Mouse (Mus musculus) limb, embryonic 11.5 days (tissue): ENCODE data around the gene P3h3. TPM values are rescaled to one million over a fixed set of nuclear protein-coding genes. Genes with fewer than 3 reads are reported as not detected.
"Not testable (repeated sequence)": the region's sequence is repeated elsewhere in the genome, so short reads cannot be mapped to it uniquely, and the experiment has no call there.

Experiments used
- ATAC-seq: fragments of 200-750 bp; cut with Nextera tagmentation; 2 replicates; pipeline ENCODE4 v1.8.0; 2017; ENCODE audit warnings: low read depth; ENCODE audit not compliant: insufficient number of reproducible peaks, low FRiP score, low TSS enrichment
- DNase-seq: peaks from one replicate; pipeline ENCODE4 v3.0.0-alpha.2; 2015; ENCODE audit warnings: low spot score
- H3K27ac ChIP-seq: fragments of 300-500 bp; sonication (generic); replicated peaks from 2 replicates; pipeline ENCODE4 v1.5.1; 2014; ENCODE audit warnings: low read depth, mild to moderate bottlenecking, low read length
- H3K27me3 ChIP-seq: fragments of 300-500 bp; sonication (generic); 2 replicates; pipeline ENCODE4 v1.6.1; 2014; ENCODE audit warnings: mild to moderate bottlenecking, low read length, mixed read lengths; ENCODE audit not compliant: control insufficient read depth, insufficient read depth
- H3K36me3 ChIP-seq: fragments of 300-500 bp; sonication (generic); 2 replicates; pipeline ENCODE4 v1.6.1; 2014; ENCODE audit warnings: mild to moderate bottlenecking, low read length, moderate library complexity, mixed read lengths; ENCODE audit not compliant: control insufficient read depth, insufficient read depth
- H3K4me1 ChIP-seq: fragments of 300-500 bp; sonication (generic); 2 replicates; pipeline ENCODE4 v1.6.1; 2014; ENCODE audit warnings: low read length, mixed read lengths; ENCODE audit not compliant: control insufficient read depth, insufficient read depth
- H3K4me2 ChIP-seq: fragments of 300-500 bp; sonication (generic); 2 replicates; pipeline ENCODE4 v1.6.1; 2014; ENCODE audit warnings: low read depth, mild to moderate bottlenecking, moderate library complexity; ENCODE audit not compliant: severe bottlenecking
- H3K4me3 ChIP-seq: fragments of 300-500 bp; sonication (generic); 2 replicates; pipeline ENCODE4 v1.5.1; 2014; ENCODE audit warnings: low read depth, low read length
- H3K9ac ChIP-seq: fragments of 300-500 bp; sonication (generic); 2 replicates; pipeline ENCODE4 v1.6.1; 2014; ENCODE audit warnings: mild to moderate bottlenecking, low read length
- H3K9me3 ChIP-seq: fragments of 300-500 bp; sonication (generic); 2 replicates; pipeline ENCODE4 v1.6.1; 2016; ENCODE audit warnings: low read length; ENCODE audit not compliant: control insufficient read depth
- WGBS: fragments of 180-500 bp; shearing (Covaris S2); extraction: QIAGEN DNeasy Blood & Tissue Kit; methylation state at CpG from one replicate; pipeline ENCODE4 v1.1.7; 2014; 5-methylcytosine and 5-hydroxymethylcytosine counted together
- polyA plus RNA-seq: library from polyadenylated mRNA; unstranded; fragments of >200 nt; fragmentation: Nextera tagmentation; extraction: Ambion mirVana; gene quantifications from 2 replicates; pipeline ENCODE4 v1.2.1, GENCODE M21; 2014

The P3h3 gene
- polyA plus RNA-seq, 1 experiment from 2014 or later: 23.1 TPM

DNA sequence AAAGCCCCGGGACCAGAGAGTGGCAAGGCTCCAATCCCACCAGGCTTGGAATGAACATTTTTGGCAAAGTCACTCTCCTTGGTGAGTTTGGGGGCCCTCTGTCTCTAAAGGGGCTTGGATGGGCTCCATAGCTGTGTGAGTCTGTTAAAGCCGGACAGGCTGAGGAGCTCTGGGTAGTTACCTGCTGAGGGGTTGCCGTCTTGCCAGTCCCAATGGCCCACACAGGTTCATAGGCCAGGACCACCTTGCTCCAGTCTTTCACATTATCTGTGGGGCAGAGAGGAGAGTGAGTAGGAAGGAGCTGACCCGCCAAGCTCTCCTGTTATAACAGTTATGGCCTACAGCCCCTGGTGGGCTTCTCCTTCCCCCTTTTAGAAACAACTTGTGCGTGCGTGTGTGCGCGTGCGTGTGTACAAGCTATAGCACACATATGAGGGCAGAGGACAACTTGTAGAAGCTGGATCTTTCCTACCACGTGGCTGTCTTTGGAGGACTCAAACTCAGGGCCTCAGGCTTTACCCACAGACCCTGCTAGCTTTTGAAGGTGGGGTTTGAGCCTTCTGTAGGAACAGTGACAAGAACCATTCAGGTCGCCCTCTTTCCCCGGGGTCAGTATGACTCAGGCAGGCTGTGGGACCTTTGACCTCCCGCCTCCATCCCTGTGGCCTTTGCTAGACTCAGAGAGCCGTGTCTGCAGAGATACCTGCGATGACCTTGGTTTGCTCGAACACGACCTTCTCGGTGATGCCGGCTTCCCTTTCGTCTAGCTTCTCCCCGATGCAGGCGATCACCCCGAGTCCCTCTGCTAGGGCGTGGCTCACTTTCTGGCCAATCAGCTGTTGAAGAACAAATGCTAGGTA lies 45.6 kb downstream of the P3h3 start:
- Histone ChIP-seq H3K9ac (peak overlapping the region; percentile 22; the same call in 1 of the 2 replicates), H3K4me1 (peaks cover 16% of the 10 kb centered on the region; the same call in 1 of the 2 replicates), H3K4me2 (peak overlapping the region; percentile 82), H3K27me3 (no peaks in the 10 kb centered on the region), H3K4me3 (peak overlapping the region; percentile 91), H3K36me3 (peaks cover 11% of the 10 kb centered on the region), H3K27ac (no peak overlapping the region), H3K9me3 (no peaks in the 10 kb centered on the region)
- DNase-seq (no peak), ATAC-seq (no peak)
- 85% methylated on average over 24 of the region's 24 CpGs for WGBS

DNA sequence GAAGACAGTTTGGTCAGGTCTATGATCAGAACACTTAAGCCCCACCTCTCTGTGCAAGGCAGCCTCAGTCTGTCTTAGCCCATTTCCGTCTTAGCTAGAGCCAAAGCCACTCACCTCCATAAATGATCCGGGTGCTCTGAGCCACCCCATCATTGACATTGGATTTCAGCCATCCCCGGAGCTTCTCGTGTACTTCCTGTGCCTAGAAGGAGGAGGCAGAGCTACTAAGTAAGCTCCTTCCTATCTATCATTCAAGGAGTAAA lies 46.2 kb downstream of the P3h3 start:
- 92% methylated on average over 4 of the region's 4 CpGs for WGBS
- H3K9ac ChIP-seq: no peak overlapping the region
- DNase-seq (no peak), ATAC-seq (no peak)
- no peak overlapping the region for H3K4me3 ChIP-seq
- no peaks in the 10 kb centered on the region for H3K27me3 ChIP-seq
- H3K4me2 ChIP-seq: no peak overlapping the region
- H3K27ac ChIP-seq: no peak overlapping the region
- H3K9me3 ChIP-seq: no peaks in the 10 kb centered on the region
- H3K36me3 ChIP-seq: peaks cover 9% of the 10 kb centered on the region
- peaks cover 19% of the 10 kb centered on the region; the same call in 1 of the 2 replicates for H3K4me1 ChIP-seq

DNA sequence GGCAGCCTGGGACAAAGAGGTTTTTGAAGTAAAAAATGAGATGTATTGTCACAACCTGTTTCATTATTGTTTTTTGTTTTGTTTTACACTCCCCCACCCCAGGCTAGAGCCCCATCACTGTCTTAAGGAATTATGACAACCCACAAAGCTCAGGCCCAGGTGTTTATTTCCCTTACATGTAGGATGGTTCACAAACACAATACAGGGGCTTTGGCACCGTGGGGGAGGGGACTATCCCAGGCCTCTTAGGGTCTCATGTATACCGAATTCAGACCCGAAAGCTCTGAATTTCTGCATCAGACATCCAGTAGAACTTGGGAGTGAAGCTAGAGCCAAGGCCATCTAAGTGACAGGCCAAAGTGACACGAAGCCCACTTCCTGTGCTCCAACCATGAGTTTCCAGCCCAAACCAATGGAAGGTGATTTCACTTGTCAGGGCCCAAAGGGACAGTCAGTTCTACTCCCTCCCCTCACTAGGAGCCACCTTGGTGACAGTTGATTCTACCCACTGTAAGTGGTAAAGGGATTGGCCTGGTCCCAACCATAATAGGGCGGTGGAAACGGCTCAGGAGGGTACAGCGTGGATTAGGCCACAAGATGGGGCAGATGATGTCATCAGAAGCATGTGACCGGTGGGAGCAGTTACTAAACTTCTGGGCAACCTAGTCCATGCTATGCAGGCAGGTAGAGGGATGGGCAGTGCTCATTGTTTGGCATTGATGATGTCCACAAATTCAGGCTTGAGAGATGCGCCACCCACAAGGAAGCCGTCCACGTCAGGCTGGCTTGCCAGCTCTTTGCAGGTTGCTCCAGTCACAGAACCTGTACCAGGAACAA lies 46.8 kb downstream of the P3h3 start:
- not testable (repeated sequence) for H3K27ac ChIP-seq, H3K4me2 ChIP-seq, H3K36me3 ChIP-seq, H3K9ac ChIP-seq, DNase-seq, ATAC-seq, H3K27me3 ChIP-seq, H3K4me3 ChIP-seq, H3K9me3 ChIP-seq
- 87% methylated on average over 11 of the region's 11 CpGs for WGBS
- H3K4me1 ChIP-seq: peaks cover 19% of the 10 kb centered on the region; the same call in 1 of the 2 replicates

DNA sequence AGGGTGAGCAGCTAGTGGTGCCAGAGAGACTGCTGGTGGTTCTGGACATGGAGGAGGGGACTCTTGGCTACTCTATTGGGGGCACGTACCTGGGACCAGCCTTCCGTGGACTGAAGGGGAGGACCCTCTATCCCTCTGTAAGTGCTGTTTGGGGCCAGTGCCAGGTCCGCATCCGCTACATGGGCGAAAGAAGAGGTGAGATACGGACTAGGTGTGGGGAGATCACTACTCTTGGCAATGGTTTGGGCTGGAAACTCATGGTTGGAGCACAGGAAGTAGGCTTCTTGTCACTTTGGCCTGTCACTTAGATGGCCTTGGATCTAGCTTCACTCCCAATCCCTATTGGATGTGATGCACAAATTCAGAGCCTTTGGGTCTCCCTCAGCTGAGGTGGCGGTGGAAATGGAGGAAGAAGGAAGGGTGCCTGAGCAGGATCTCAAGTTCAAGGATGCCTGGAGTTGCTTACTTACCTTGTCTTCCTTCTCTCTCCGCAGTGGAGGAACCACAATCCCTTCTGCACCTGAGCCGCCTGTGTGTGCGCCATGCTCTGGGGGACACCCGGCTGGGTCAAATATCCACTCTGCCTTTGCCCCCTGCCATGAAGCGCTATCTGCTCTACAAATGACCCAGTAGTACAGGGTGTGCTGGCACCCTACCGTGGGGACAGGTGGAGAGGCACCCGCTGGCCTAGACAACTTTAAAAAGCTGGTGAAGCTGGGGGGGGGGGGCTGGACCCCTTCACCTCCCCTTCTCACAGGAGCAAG lies 47.6 kb downstream of the P3h3 start:
- Histone ChIP-seq H3K4me3 (peak overlapping the region; percentile 56), H3K4me1 (peaks cover 19% of the 10 kb centered on the region; the same call in 1 of the 2 replicates), H3K9me3 (no peaks in the 10 kb centered on the region), H3K27ac (peak overlapping the region; percentile 80; the same call in 1 of the 2 replicates), H3K27me3 (no peaks in the 10 kb centered on the region), H3K36me3 (peaks cover 9% of the 10 kb centered on the region; the same call in 1 of the 2 replicates), H3K9ac (peak overlapping the region; percentile 64), H3K4me2 (peak overlapping the region; percentile 95)
- no peak for ATAC-seq
- 50% methylated on average over 14 of the region's 14 CpGs for WGBS
- no peak for DNase-seq

GRCm38 (mm10) chr6:124809052-124809774 lies 48.3 kb downstream of the P3h3 start:
- Histone ChIP-seq H3K27me3 (no peaks in the 10 kb centered on the region), H3K4me1 (peaks cover 16% of the 10 kb centered on the region; the same call in 1 of the 2 replicates), H3K9me3 (no peaks in the 10 kb centered on the region), H3K36me3 (peaks cover 9% of the 10 kb centered on the region; the same call in 1 of the 2 replicates), H3K27ac (peak overlapping the region; percentile 80), H3K4me3 (peak overlapping the region; percentile 56), H3K9ac (peak overlapping the region; percentile 64), H3K4me2 (peak overlapping the region; percentile 95)
- WGBS: under 1% methylated on average over 35 of the region's 35 CpGs
- peak; percentile 90 for DNase-seq
- ATAC-seq: peak; percentile 14; the same call in 1 of the 2 replicates

DNA sequence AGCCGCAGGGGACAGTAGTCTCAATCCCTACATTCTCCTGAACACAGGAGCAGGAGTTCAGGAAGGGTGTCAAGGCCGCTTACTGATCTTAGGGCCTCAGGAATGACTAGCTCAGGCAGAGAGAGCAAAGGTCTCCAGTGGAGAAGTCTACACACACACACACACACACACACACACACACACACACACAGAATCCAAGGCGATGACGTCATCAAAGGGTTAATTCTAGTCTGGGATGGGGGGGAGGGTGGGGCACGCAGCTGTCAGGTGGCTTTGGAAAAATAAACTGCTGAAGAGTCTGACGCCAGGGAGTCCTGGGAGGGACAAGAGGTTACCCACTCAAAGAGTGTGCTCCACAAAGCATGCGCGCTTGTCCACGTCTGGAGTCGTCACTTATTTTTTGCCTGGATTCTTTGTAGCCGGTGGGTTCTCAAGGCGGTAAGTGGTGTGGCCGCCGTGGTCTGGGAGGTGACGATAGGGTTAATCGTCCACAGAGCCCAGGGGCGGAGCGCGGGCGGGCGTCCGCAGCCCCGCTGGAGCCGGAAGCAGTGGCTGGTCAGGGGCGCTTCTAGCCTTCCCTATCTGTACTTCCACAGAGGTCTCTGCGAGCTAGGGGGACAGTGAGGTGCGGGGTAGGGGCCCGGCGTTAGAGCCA lies 49.1 kb downstream of the P3h3 start, which contains the start of gene Spsb2:
Gene Spsb2 (plus strand): TSS at position 304 of the 655 bp plus-strand sequence.
- peak; percentile 82 for DNase-seq
- Histone ChIP-seq H3K4me2 (peak within 1 kb of the TSS; percentile 95), H3K36me3 (peaks cover 9% of the 10 kb centered on the region; the same call in 1 of the 2 replicates), H3K4me3 (peak within 1 kb of the TSS; percentile 56), H3K27me3 (no peaks in the 10 kb centered on the region), H3K4me1 (peaks cover 15% of the 10 kb centered on the region; the same call in 1 of the 2 replicates), H3K9me3 (no peaks in the 10 kb centered on the region), H3K27ac (peak within 1 kb of the TSS; percentile 80), H3K9ac (peak within 1 kb of the TSS; percentile 64)
- 4% methylated on average over 29 of the region's 29 CpGs for WGBS
- peak; percentile 36; the same call in 1 of the 2 replicates for ATAC-seq

DNA sequence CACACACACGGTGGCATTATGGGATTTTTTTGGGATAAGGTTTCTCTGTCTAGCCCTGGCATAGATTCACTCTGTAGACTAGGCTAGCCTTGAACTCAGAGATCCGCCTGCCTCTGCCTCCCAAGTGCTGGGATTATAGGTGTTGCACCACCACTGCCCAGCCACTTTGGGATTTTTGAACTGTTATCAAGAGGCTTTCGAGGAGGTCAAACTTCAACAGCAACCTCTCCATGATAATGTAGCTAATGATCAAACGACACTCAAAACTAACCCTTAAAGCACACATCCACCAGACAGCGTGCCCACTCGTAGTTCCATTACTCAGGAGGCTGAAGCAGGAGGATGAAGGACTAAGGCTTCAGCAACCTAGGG lies 49.6 kb downstream of the P3h3 start:
- Histone ChIP-seq H3K9ac (no peak overlapping the region), H3K4me1 (peaks cover 12% of the 10 kb centered on the region; the same call in 1 of the 2 replicates), H3K4me2 (peak overlapping the region; percentile 95; the same call in 1 of the 2 replicates), H3K4me3 (peak overlapping the region; percentile 56), H3K36me3 (peaks cover 9% of the 10 kb centered on the region; the same call in 1 of the 2 replicates), H3K27me3 (no peaks in the 10 kb centered on the region), H3K27ac (no peak overlapping the region), H3K9me3 (no peaks in the 10 kb centered on the region)
- DNase-seq (no peak), ATAC-seq (no peak)
- 85% methylated on average over 6 of the region's 6 CpGs for WGBS
